Mouse (Mus musculus): Measurements from ENCODE around the gene Gm28042.
A peak's percentile ranks its signal among the peaks of the same experiment; 100 is the strongest.

Gene Gm28042

DNA sequence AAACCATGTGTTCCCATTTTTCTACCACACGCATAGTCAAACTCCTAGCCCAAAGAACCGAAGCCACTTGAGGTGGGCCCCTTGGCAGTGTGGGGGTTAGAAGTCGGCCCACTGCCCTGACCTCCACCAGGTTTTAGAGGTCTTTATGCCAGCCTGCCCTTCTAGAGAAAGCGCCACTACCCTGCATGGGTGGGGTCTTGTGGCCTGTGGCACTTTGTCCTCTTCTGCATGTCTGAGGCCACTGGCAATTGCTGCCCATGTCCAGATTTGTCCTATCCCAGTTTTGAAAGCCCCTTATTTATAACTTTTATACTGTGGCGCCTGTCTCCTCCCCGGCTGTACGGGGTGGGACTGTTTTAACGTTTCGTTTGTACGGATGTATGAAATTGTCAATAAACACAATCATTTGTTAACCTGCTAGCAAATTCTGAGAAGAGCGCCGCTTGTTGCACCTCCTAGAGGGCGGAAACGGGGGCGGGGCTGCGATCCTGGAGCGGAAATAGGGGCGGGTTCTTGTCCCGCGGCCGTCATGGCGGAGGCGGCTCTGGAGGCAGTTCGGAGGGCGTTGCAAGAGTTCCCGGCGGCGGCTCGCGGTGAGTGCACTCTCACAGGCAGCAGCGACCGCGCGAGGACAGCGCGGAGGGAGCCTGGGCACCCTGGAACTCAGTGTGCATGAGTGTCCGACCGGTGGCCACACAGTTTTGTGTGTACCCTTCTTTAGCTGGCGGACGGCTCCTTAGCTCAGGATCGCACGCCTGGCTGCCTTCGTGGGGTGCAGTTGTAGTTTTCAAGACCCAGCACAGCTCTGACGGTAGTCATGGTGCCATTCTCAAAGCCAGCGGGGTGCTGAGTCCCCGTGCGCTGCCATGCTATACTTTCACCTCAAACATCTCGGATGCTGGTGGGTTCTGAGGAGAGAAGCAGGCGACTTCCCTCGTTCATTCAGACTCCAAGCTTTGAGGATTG lies at the start of gene Gm28042, which contains the start of gene Jmjd7:
Gene Gm28042, plus strand, starts transcription at position 510 of the 966 bp plus-strand sequence.
Gene Jmjd7, plus strand, starts transcription at position 500 of the 966 bp plus-strand sequence.
- DNase-seq, result peak; percentile 92 to 95

- no peak for DNase-seq
Measured at GRCm38 (mm10) chr2:119980343-119980986, 46.8 kb upstream of the Gm28042 start.

- no peak for DNase-seq
Measured at GRCm38 (mm10) chr2:119981631-119982030, 45.7 kb upstream of the Gm28042 start.

DNA sequence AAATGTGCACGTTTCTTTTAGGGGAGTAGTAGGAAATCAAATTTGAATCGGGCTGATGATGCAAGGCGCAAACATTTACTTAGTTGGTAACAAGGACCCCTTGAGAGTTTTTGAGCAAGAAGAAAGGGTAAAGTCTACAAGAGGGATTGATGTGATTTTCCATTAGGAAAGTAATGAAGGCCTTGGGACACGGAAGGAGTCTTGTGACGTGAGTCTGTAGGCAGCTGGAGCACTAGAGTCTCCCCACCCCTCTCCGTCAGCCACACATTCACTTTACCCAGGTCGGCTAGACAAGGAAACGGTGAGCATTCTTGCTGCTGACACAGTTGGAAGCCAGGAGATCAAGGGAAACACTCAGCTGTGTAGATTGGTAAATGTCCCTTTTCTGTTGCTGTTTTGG lies 41.4 kb upstream of the Gm28042 start:
- no peak for DNase-seq

DNA sequence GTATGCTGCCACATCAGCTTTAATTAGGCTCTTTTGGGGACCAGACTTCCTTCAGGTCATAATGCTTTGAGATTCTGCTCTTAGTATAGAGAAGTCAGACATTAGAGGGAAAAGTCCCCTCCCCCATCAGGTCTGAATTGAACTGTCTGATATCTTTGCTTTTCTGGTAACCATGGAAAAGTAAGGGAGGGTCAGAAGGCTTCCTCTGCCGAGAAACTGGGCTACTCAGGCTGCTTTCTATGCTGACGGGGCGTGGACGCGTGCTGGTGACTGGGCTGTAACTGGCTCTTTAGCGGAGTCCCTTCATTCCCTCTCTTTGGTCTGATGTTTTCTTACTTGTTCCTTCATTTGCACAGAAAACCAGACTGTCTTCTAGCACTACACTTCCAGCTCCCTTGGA lies 40.9 kb upstream of the Gm28042 start:
- DNase-seq, result no peak

DNA sequence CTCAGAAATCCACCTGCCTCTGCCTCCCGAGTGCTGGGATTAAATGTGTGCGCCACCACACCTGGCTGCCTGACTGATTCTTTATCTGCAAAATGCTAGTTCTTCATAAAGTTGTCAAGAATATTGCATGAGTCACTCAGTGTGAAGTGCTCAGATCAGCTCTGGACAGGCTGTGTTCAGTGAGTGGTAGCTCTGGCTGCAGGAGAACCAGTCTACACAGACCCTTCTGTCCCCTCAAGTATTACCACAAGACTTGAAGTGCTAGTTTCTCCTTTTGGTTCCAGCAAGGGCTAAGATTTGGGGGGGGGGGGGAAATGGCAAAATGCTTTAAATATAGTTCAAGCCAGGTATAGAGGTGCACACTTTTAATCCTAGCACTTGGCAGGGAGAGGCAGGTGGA lies 39.9 kb upstream of the Gm28042 start:
- no peak for DNase-seq

GRCm38 (mm10) chr2:119988952-119989351 lies 38.3 kb upstream of the Gm28042 start:
- no peak for DNase-seq

DNA sequence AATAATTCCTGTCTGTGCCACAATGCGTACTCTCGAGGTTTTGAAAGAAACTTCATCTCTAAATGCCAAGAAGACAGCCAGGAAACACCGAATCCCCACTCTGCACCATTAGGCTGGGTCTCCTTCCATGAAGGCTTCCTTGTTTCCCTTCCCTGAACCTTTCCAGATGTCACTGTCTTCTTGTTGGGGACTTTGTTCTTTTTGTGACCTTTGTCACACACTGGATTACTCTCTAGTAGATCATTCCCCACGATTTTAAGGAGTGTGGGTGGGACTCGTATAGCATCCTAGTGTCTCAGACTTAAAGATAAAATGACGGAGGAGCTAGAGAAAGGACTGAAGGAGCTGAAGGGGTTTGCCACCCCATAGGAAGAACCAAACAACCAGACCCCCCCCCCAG lies 36.4 kb upstream of the Gm28042 start:
- DNase-seq, result no peak

DNA sequence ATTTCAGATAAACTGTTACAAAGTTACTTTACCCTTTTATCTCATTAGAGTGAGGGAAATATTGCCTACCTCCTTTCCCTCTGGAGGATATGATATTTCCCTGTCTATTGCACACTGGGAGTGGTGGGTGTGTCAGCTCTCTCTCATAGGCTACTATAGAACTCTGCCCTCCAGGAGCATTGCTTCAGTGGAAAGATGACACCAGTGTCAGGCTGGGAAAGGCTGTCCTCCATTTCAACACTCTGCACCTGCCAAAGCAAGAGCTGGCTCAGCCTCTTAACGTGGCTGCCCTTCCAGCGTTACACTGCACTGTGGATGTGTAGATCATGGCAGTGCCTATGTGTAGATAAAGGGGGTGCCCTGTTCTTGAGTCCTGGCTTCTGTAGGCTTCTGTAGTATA lies 34.9 kb upstream of the Gm28042 start:
- no peak for DNase-seq

DNA sequence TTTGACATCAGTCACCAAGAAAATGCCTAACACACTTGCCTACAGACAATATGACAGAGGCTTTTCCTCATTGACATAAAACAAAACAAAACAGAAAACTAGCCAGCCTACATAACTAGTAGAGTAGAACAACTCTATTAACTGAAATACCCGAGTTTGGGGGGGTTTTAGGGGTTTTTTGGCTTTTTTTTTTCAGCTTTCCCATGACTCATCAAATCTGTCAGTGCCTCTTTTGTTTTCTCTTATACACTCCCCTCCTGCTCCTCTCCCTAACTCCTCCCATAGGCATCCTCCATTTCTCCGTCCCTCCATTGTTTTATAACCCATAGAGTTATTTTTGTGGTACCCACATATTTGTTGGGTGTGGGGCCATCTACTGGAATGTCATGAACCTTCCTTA lies 33.8 kb upstream of the Gm28042 start:
- DNase-seq, result no peak

GRCm38 (mm10) chr2:119994839-119995238 lies 32.5 kb upstream of the Gm28042 start:
- DNase-seq, result no peak

DNA sequence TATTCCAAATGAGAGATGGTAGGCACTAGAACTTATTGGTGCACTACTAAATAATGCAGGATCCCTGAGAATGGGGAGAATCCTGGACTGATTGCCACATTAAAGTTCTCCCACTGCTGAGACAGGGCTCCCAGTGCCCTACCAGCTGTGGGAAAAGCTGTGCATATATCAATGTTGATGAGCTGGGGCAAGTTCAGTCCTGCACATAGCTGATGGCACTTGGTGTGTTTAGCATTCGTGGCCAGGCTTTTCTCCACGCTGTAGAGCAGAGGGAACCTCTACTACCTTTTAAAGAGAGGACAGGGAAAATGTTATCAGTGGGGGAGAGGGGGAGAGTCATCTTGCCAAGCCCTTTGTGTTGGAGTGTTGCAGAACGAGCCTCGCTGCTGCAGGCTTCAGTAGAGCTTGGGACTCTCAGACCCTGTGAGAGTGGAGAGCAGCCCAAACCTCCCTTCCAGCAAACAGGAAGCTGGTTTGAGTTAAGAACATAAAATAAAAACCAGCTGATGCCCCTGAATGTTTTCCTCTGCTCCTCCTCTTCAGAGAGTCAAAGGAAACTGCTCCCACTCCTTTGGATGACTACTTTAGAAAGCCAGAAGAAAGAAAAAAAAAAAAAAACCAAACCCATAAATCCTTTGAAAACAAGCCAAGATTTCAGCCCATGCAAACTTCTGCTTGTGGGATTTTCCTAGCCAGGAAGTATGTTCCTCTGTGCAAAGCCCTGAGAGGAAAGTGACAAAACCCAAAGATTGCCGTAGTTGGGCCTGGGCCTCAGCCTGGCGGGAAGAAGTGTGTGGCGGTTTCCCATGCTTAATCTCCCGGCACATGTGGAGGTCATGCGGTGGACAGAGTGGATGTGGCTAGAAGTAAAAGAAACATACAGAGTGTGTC lies 31.7 kb upstream of the Gm28042 start:
- DNase-seq, result no peak

GRCm38 (mm10) chr2:119997354-119997753 lies 29.9 kb upstream of the Gm28042 start:
- DNase-seq, result no peak

GRCm38 (mm10) chr2:119999731-120000130 lies 27.6 kb upstream of the Gm28042 start:
- DNase-seq, result no peak

DNA sequence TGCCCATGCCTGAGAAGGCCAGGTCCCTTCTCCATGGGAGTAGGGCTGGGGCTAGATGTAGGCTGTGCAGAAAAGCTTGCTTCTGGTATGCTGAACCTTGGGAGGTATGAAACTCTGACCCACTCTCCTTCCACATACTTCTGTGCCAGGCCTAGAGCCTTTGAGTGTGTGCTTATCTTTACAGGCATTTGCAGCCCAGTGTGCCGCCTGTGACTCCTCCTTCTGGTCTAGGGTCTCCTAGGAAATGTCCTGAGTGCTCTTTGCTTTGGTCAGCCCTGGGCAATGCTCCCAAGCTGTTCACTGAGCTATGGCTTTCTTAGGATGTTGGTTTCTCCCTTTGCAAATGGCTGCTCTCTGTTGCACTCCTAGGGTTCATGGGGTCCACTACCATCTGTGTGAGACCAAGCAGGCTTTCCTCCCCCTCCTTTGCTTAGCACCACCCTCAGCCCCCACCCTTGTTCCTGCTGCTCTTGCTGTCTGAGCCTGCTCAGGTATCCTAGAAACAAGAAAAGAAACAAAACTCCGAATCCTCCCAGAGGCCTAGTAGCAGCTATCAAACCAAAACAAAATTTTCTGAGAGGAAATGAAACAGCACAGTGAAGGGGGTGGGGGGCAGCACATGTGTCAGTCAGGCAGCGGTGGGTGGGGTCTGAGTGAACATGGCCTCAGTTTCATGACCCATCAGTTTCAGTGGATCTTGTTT lies 26.3 kb upstream of the Gm28042 start:
- no peak for DNase-seq

DNA sequence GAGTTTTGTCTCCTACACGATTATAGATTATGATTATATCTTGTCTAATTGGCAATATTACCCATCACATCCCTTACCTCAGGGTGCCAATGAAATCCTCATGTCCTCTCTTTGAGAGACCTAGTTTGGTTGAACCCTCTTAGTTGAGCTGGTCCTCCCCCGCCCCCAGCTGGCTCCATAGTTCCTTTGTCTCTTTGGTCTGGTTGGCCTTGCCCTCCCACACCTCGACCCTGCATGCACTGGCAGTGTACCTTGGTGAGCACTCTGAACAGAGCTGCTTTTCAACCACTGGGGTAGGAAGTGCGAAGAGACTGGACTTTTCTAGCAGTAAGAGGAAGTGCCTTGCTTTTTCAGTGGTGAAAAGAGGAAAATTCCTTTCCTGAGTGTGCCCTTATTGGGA lies 25.3 kb upstream of the Gm28042 start:
- DNase-seq, result no peak

DNA sequence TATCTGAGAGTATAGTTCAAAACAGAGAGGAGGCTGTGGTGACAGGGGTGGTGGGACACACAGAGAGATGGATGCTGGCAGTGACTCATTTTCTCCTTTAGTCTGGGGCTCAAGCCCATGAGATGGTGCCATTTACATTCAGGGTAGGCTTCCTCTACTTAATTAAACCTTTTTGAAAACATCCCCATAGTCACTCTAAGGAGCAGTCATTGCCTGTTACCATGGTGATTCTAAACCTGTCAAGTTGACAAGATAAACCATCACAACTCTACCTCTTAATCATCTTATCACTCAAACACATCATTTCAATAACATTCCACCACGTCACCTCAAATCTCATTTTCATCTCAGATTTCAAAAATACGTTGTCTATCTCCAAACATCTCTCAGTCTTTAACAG lies 23.3 kb upstream of the Gm28042 start:
- no peak for DNase-seq

GRCm38 (mm10) chr2:120006696-120007095 lies 20.6 kb upstream of the Gm28042 start:
- DNase-seq, result no peak

- DNase-seq, result no peak
Measured at GRCm38 (mm10) chr2:120007680-120008210, 19.5 kb upstream of the Gm28042 start.

GRCm38 (mm10) chr2:120008672-120009071 lies 18.6 kb upstream of the Gm28042 start:
- no peak for DNase-seq

DNA sequence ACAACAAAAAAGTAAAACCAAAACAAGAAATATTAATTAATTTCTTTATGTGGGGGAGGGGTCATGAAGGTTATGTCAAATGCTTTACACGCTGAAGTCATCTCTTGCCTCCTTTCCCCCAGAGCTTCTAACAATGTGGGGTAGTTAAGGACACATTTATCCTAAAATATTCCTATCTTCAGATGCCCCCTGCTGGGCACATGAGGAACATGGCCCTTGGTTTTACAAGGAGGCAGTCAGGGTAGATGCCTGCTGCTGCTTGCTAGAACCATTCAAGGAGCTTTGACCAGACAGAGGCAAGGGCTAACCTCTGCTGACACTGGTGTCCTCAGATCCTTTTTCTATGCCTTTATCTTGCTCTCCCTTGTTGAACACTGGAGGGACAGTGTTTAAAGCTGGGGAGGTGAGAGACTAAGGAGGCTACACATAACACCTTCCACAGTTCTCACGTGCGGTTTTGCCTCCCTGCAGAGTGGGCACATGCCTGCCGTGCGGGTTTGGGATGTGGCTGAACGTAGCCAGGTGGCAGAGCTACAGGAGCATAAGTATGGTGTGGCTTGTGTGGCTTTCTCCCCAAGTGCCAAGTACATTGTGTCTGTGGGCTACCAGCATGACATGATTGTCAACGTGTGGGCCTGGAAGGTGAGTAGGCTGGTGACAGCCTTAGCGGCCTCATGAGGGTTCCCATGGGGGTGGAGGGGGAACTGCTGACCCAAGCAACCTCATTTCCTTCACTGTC lies 15.7 kb upstream of the Gm28042 start:
- peak; percentile 64 to 70 for DNase-seq
